Mouse (Mus musculus) stomach, postnatal 0 days (tissue): Measurements from ENCODE around the gene Chchd6.

Experiments
- CTCF ChIP-seq: IDR thresholded peaks from 2 replicates; pipeline ENCODE4 v1.5.1; 2016; ENCODE audit warnings: antibody characterized with exemption, low read depth, mild to moderate bottlenecking, moderate library complexity
- EP300 ChIP-seq: optimal IDR thresholded peaks from 2 replicates; pipeline ENCODE3; 2016; ENCODE audit warnings: antibody characterized with exemption

- TF ChIP-seq CTCF (no peak), EP300 (no peak)
These were observed 18.1 kb upstream of the Chchd6 start for GRCm38 (mm10) chr6:89613336-89614106.
